Mouse (Mus musculus): ENCODE measurements at regions not wholly inside any gene's neighbourhood (a gene's known extent, or its start where the extent isn't known, plus 50 kb on each side); places are given as distances from the start of the nearest gene placed in this dataset.

- Histone ChIP-seq H3K27ac (no peak overlapping the region), H3K36me3 (no peaks in the 10 kb centered on the region), H3K27me3 (ENCODE audit: low read depth, poor library complexity, severe bottlenecking) (no peaks in the 10 kb centered on the region), H3K4me1 (peaks cover 9% of the 10 kb centered on the region), H3K4me3 (no peak overlapping the region), H3K9me3 (replicated peaks) (no peaks in the 10 kb centered on the region)
- DNase-seq (ENCODE audit: low spot score): no peak
- WGBS: 93% methylated on average over 8 of the region's 8 CpGs
Measured at GRCm38 (mm10) chr13:70156975-70157588, 354.9 kb downstream of the Med10 start.

- no peaks in the 10 kb centered on the region for H3K27me3 ChIP-seq (ENCODE audit: low read depth, poor library complexity, severe bottlenecking)
- no peaks in the 10 kb centered on the region for H3K36me3 ChIP-seq
- no peak for DNase-seq (ENCODE audit: low spot score)
- no peak overlapping the region for H3K27ac ChIP-seq
- 89% methylated on average over 3 of the region's 3 CpGs for WGBS
- no peaks in the 10 kb centered on the region for H3K9me3 ChIP-seq (replicated peaks)
- H3K4me1 ChIP-seq: peaks cover 9% of the 10 kb centered on the region
- H3K4me3 ChIP-seq: no peak overlapping the region
Measured at GRCm38 (mm10) chr13:70159065-70159464, 356.9 kb downstream of the Med10 start.

GRCm38 (mm10) chr13:70159604-70160003 is 357.4 kb downstream of the Med10 start:
- 79% methylated on average over 6 of the region's 6 CpGs for WGBS
- Histone ChIP-seq H3K27me3 (ENCODE audit: low read depth, poor library complexity, severe bottlenecking) (no peaks in the 10 kb centered on the region), H3K9me3 (replicated peaks) (no peaks in the 10 kb centered on the region), H3K4me1 (peaks cover 9% of the 10 kb centered on the region), H3K36me3 (no peaks in the 10 kb centered on the region), H3K27ac (no peak overlapping the region; the same call in 1 of the 2 replicates), H3K4me3 (no peak overlapping the region)
- DNase-seq (ENCODE audit: low spot score): no peak

- H3K4me3 ChIP-seq: no peak overlapping the region
- H3K9me3 ChIP-seq (replicated peaks): no peaks in the 10 kb centered on the region
- no peak overlapping the region for H3K27ac ChIP-seq
- H3K4me1 ChIP-seq: peaks cover 9% of the 10 kb centered on the region
- H3K36me3 ChIP-seq: no peaks in the 10 kb centered on the region
- no peak for DNase-seq (ENCODE audit: low spot score)
- 93% methylated on average over 4 of the region's 4 CpGs for WGBS
- no peaks in the 10 kb centered on the region for H3K27me3 ChIP-seq (ENCODE audit: low read depth, poor library complexity, severe bottlenecking)
Measured at GRCm38 (mm10) chr13:70162115-70162514, 359.9 kb downstream of the Med10 start.

GRCm38 (mm10) chr13:70165511-70166225 is 363.5 kb downstream of the Med10 start:
- no peak overlapping the region for H3K4me3 ChIP-seq
- WGBS: 88% methylated on average over 15 of the region's 15 CpGs
- H3K27me3 ChIP-seq (ENCODE audit: low read depth, poor library complexity, severe bottlenecking): no peaks in the 10 kb centered on the region
- no peaks in the 10 kb centered on the region for H3K9me3 ChIP-seq (replicated peaks)
- H3K36me3 ChIP-seq: no peaks in the 10 kb centered on the region
- no peak for DNase-seq (ENCODE audit: low spot score)
- H3K4me1 ChIP-seq: peaks cover 4% of the 10 kb centered on the region
- no peak overlapping the region for H3K27ac ChIP-seq

GRCm38 (mm10) chr13:70167747-70168146 is 365.6 kb downstream of the Med10 start:
- H3K4me1 ChIP-seq: no peaks in the 10 kb centered on the region

GRCm38 (mm10) chr13:70168906-70169305 is 366.7 kb downstream of the Med10 start:
- 90% methylated on average over 3 of the region's 3 CpGs for WGBS

More at GRCm38 (mm10) chr13:70167747-70168146, 365.6 kb downstream of the Med10 start:
- Histone ChIP-seq H3K27me3 (ENCODE audit: low read depth, poor library complexity, severe bottlenecking) (no peaks in the 10 kb centered on the region), H3K36me3 (no peaks in the 10 kb centered on the region), H3K9me3 (replicated peaks) (no peaks in the 10 kb centered on the region), H3K27ac (no peak overlapping the region), H3K4me3 (no peak overlapping the region)
- WGBS: 90% methylated on average over 4 of the region's 4 CpGs
- no peak for DNase-seq (ENCODE audit: low spot score)

GRCm38 (mm10) chr13:70177066-70177465 is 374.9 kb downstream of the Med10 start:
- WGBS: 93% methylated on average over 2 of the region's 2 CpGs
- Histone ChIP-seq H3K36me3 (no peaks in the 10 kb centered on the region), H3K27ac (no peak overlapping the region), H3K4me3 (no peak overlapping the region), H3K4me1 (peaks cover 16% of the 10 kb centered on the region), H3K9me3 (replicated peaks) (no peaks in the 10 kb centered on the region), H3K27me3 (ENCODE audit: low read depth, poor library complexity, severe bottlenecking) (no peaks in the 10 kb centered on the region)
- DNase-seq (ENCODE audit: low spot score): no peak

More at GRCm38 (mm10) chr13:70168906-70169305, 366.7 kb downstream of the Med10 start:
- Histone ChIP-seq H3K4me1 (no peaks in the 10 kb centered on the region), H3K27me3 (ENCODE audit: low read depth, poor library complexity, severe bottlenecking) (no peaks in the 10 kb centered on the region), H3K27ac (no peak overlapping the region), H3K4me3 (no peak overlapping the region), H3K9me3 (replicated peaks) (no peaks in the 10 kb centered on the region), H3K36me3 (no peaks in the 10 kb centered on the region)
- no peak for DNase-seq (ENCODE audit: low spot score)

GRCm38 (mm10) chr13:70178073-70178491 is 375.9 kb downstream of the Med10 start:
- peaks cover 16% of the 10 kb centered on the region for H3K4me1 ChIP-seq
- H3K27me3 ChIP-seq (ENCODE audit: low read depth, poor library complexity, severe bottlenecking): no peaks in the 10 kb centered on the region
- DNase-seq (ENCODE audit: low spot score): peak; percentile 35
- 29% methylated on average over 8 of the region's 8 CpGs for WGBS
- H3K36me3 ChIP-seq: no peaks in the 10 kb centered on the region
- no peaks in the 10 kb centered on the region for H3K9me3 ChIP-seq (replicated peaks)
- H3K27ac ChIP-seq: no peak overlapping the region
- no peak overlapping the region for H3K4me3 ChIP-seq

- no peaks in the 10 kb centered on the region for H3K27me3 ChIP-seq (ENCODE audit: low read depth, poor library complexity, severe bottlenecking)
- no peaks in the 10 kb centered on the region for H3K4me1 ChIP-seq
- H3K36me3 ChIP-seq: no peaks in the 10 kb centered on the region
- H3K4me3 ChIP-seq: no peak overlapping the region
- no peaks in the 10 kb centered on the region for H3K9me3 ChIP-seq (replicated peaks)
- WGBS: 89% methylated on average over 4 of the region's 4 CpGs
- no peak for DNase-seq (ENCODE audit: low spot score)
- H3K27ac ChIP-seq: no peak overlapping the region
Measured at GRCm38 (mm10) chr13:70190978-70191377, 388.8 kb downstream of the Med10 start.

GRCm38 (mm10) chr13:70192101-70193025 is 390.2 kb downstream of the Med10 start:
- 82% methylated on average over 13 of the region's 13 CpGs for WGBS
- Histone ChIP-seq H3K27ac (no peak overlapping the region), H3K4me1 (no peaks in the 10 kb centered on the region), H3K36me3 (no peaks in the 10 kb centered on the region), H3K9me3 (replicated peaks) (no peaks in the 10 kb centered on the region), H3K4me3 (no peak overlapping the region), H3K27me3 (ENCODE audit: low read depth, poor library complexity, severe bottlenecking) (no peaks in the 10 kb centered on the region)
- DNase-seq (ENCODE audit: low spot score): no peak

GRCm38 (mm10) chr13:70193270-70193669 is 391.1 kb downstream of the Med10 start:
- Histone ChIP-seq H3K9me3 (replicated peaks) (no peaks in the 10 kb centered on the region), H3K36me3 (no peaks in the 10 kb centered on the region), H3K27me3 (ENCODE audit: low read depth, poor library complexity, severe bottlenecking) (no peaks in the 10 kb centered on the region), H3K27ac (no peak overlapping the region), H3K4me3 (no peak overlapping the region), H3K4me1 (no peaks in the 10 kb centered on the region)
- WGBS: 89% methylated on average over 9 of the region's 9 CpGs
- DNase-seq (ENCODE audit: low spot score): no peak

- Histone ChIP-seq H3K27me3 (ENCODE audit: low read depth, poor library complexity, severe bottlenecking) (no peaks in the 10 kb centered on the region), H3K4me3 (no peak overlapping the region), H3K36me3 (no peaks in the 10 kb centered on the region), H3K27ac (no peak overlapping the region), H3K4me1 (no peaks in the 10 kb centered on the region), H3K9me3 (replicated peaks) (no peaks in the 10 kb centered on the region)
- 91% methylated on average over 4 of the region's 4 CpGs for WGBS
- no peak for DNase-seq (ENCODE audit: low spot score)
Measured at GRCm38 (mm10) chr13:70195854-70196253, 393.7 kb downstream of the Med10 start.

Data from limb, embryonic 10.5 days (tissue).